Mouse (Mus musculus) stomach, embryonic 14.5 days (tissue): ENCODE measurements around the gene Rab6b. TPM values are rescaled to one million over a fixed set of nuclear protein-coding genes. Genes with fewer than 3 reads are reported as not detected.

Source experiments
- ATAC-seq: fragments of 200-750 bp; cut with Nextera tagmentation; 2 replicates; pipeline ENCODE4 v1.8.0; 2017; ENCODE audit warnings: low read depth, moderate TSS enrichment; ENCODE audit not compliant: insufficient number of reproducible peaks, insufficient read depth, low FRiP score
- H3K27ac ChIP-seq: fragments of 300-500 bp; sonication (generic); 2 replicates; pipeline ENCODE4 v1.5.1; 2014; ENCODE audit warnings: mild to moderate bottlenecking, low read length, moderate library complexity, mixed read lengths
- H3K27me3 ChIP-seq: fragments of 300-500 bp; sonication (generic); 2 replicates; pipeline ENCODE4 v1.6.1; 2014; ENCODE audit warnings: low read length, control low read depth, mixed read lengths; ENCODE audit not compliant: control insufficient read depth, insufficient read depth
- H3K36me3 ChIP-seq: fragments of 300-500 bp; sonication (generic); 2 replicates; pipeline ENCODE4 v1.6.1; 2014; ENCODE audit warnings: mild to moderate bottlenecking, control low read depth, low read length, moderate library complexity, mixed read lengths; ENCODE audit not compliant: control insufficient read depth, insufficient read depth
- H3K4me1 ChIP-seq: fragments of 300-500 bp; sonication (generic); 2 replicates; pipeline ENCODE4 v1.6.1; 2014; ENCODE audit warnings: low read length, control low read depth, mixed read lengths; ENCODE audit not compliant: control insufficient read depth, insufficient read depth
- H3K4me2 ChIP-seq: fragments of 300-500 bp; sonication (generic); replicated peaks from 2 replicates; pipeline ENCODE4 v1.6.1; 2014; ENCODE audit warnings: low read depth, low read length, control low read depth
- H3K4me3 ChIP-seq: fragments of 300-500 bp; sonication (generic); 2 replicates; pipeline ENCODE4 v1.5.1; 2014; ENCODE audit warnings: low read depth, low read length, control low read depth
- H3K9ac ChIP-seq: fragments of 300-500 bp; sonication (generic); replicated peaks from 2 replicates; pipeline ENCODE4 v1.6.1; 2014; ENCODE audit warnings: low read depth, mild to moderate bottlenecking, control low read depth, low read length, moderate library complexity, mixed read lengths
- H3K9me3 ChIP-seq: fragments of 300-500 bp; sonication (generic); 2 replicates; pipeline ENCODE4 v1.6.1; 2016; ENCODE audit warnings: low read depth, low read length, control low read depth; ENCODE audit not compliant: control insufficient read depth
- WGBS: fragments of 180-500 bp; shearing (Covaris S2); extraction: QIAGEN DNeasy Blood & Tissue Kit; methylation state at CpG from one replicate; pipeline ENCODE4 v1.1.7; 2014; 5-methylcytosine and 5-hydroxymethylcytosine counted together
- polyA plus RNA-seq: library from polyadenylated mRNA; unstranded; fragments of >200 nt; fragmentation: Nextera tagmentation; extraction: Ambion mirVana; gene quantifications from 2 replicates; pipeline ENCODE4 v1.2.1, GENCODE M21; 2014

The Rab6b gene
- polyA plus RNA-seq, 1 experiment from 2014 or later: 6.1 TPM

DNA sequence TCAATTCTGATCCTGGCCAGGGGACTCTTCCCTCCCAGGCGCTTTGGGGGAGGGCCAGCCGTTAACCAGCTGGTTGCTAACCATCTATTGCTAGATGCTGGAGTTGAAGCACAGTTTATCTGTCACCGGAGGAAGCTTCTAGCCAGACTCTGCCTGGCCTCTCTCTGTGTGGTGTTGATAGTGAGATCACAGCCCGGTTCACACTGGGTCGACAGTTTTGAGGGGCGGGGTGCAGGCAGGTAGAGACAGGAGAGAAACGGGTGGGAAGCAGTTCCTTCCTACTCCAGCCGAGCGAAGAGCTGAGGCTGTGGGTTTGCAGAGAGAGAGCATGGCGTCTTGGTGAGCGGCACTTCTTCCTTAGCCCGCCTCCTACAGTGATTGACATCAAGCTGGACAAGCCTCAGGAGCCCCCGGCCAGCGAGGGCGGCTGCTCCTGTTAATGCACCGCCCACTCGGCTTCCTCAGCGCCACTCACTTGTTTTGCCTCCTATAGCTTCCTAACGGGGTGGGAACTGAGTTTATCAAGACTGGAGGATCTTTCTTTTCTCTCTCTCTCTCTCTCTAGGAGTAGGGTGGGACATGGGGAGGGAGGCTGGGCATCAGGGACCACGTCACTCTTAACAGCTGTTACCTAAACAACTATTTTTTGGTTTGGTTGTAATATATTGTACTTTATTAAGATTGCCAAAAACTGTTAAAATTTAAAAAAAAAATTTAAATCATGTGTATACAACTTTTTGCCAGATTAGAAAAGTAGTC lies 69.4 kb downstream of the Rab6b start:
- no peak overlapping the region for H3K9ac ChIP-seq
- 1% methylated on average over 20 of the region's 20 CpGs for WGBS
- H3K9me3 ChIP-seq: no peaks in the 10 kb centered on the region
- no peaks in the 10 kb centered on the region for H3K27me3 ChIP-seq
- H3K36me3 ChIP-seq: no peaks in the 10 kb centered on the region
- peak overlapping the region; percentile 54 for H3K4me2 ChIP-seq
- peak overlapping the region; percentile 32 for H3K4me3 ChIP-seq
- peaks cover 6% of the 10 kb centered on the region; the same call in 1 of the 2 replicates for H3K4me1 ChIP-seq
- peak; percentile 89 for ATAC-seq
- peak overlapping the region; percentile 64; the same call in 1 of the 2 replicates for H3K27ac ChIP-seq

DNA sequence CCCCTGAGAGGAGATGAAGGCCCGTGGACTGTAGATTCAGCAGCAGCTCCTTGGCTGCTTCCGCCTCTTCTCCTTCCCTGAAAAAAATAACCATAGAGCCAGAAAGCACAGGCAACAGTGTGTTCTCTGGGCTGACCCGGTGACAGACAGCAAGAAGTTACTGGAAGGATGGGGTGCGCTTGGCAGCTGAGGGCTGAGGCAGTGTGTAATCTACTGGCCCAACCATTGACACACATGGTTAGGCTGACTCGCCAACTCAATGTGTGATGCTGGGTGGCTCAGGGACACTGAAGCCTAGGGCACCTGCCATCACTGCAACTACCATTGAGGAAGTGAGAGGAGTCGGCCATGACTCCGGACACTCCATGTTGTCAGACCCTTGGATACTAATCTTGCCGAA lies 70.3 kb downstream of the Rab6b start:
- H3K36me3 ChIP-seq: no peaks in the 10 kb centered on the region
- H3K9me3 ChIP-seq: no peaks in the 10 kb centered on the region
- no peak overlapping the region for H3K9ac ChIP-seq
- peaks cover 7% of the 10 kb centered on the region; the same call in 1 of the 2 replicates for H3K4me1 ChIP-seq
- no peak overlapping the region for H3K4me3 ChIP-seq
- no peaks in the 10 kb centered on the region for H3K27me3 ChIP-seq
- no peak overlapping the region for H3K27ac ChIP-seq
- H3K4me2 ChIP-seq: no peak overlapping the region
- 78% methylated on average over 8 of the region's 8 CpGs for WGBS
- ATAC-seq: no peak

DNA sequence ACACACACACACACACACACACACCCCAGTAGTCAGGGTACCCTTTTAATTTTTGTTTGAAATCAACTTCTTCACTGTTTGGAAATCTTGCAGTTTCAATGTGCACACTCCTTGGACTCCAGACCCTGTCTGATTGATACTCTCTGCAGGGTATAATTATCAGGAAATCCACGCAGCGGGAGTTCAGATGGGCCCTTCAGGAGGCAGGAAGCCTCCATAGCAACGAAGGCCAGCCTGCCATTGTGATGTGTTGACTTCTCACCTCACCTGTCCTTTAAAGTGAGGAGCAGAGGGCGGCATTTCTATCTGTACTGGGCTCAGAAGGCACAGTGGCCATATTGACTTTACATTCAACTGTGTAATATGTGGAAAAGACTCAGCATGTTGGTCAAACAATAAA lies 73.3 kb downstream of the Rab6b start:
- H3K9me3 ChIP-seq: no peaks in the 10 kb centered on the region
- 57% methylated on average over 4 of the region's 4 CpGs for WGBS
- H3K36me3 ChIP-seq: peaks cover 12% of the 10 kb centered on the region
- peaks cover 9% of the 10 kb centered on the region; the same call in 1 of the 2 replicates for H3K4me1 ChIP-seq
- no peak for ATAC-seq
- H3K9ac ChIP-seq: no peak overlapping the region
- H3K27ac ChIP-seq: no peak overlapping the region
- no peak overlapping the region for H3K4me3 ChIP-seq
- H3K4me2 ChIP-seq: no peak overlapping the region
- no peaks in the 10 kb centered on the region for H3K27me3 ChIP-seq

DNA sequence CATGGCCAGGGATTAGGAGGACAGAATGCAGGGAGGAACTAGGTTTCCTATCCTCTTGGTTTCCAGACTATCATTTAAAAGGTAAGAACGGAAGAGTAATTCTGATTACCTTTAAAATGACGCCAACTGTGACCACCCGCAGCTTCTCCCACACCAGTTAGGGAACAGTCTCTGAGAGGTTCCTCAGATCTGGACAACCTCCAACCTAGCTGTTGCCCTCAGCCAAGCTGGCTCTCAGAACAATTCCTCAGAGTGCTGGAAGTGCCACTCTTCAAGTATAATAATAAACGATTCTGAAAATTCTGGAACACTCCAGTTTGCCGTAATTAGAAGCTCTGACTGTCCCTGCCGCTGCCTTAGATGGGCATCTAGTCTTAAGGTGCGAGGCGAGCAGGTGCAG lies 74.4 kb downstream of the Rab6b start:
- H3K9ac ChIP-seq: no peak overlapping the region
- ATAC-seq: no peak
- H3K4me3 ChIP-seq: no peak overlapping the region
- 84% methylated on average over 8 of the region's 8 CpGs for WGBS
- no peak overlapping the region for H3K27ac ChIP-seq
- peaks cover 23% of the 10 kb centered on the region for H3K36me3 ChIP-seq
- 0 out of 2 replicates have a peak, but pooled peaks cover 3% of the 10 kb centered on the region for H3K4me1 ChIP-seq
- no peak overlapping the region for H3K4me2 ChIP-seq
- no peaks in the 10 kb centered on the region for H3K27me3 ChIP-seq
- H3K9me3 ChIP-seq: no peaks in the 10 kb centered on the region

DNA sequence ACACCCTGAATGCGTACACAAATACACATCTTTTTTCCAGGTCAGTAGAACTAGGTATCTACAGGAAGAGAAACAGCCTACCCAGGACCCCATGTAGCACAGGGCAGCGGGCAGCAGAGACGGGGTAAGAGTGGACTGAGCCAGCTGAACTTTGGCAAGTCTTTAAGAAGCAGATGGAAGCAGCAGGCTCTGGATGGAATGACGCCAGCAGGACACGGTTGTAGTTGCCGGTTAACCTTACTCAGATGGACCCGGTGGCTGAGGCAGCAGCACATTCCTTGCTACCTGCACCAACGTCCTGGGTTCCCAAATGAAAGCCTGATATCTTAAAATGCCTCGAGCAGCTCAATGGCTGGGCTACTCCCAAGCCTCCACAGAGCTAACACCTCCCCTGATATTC lies 75.2 kb downstream of the Rab6b start:
- ATAC-seq: no peak
- WGBS: 70% methylated on average over 9 of the region's 9 CpGs
- H3K4me1 ChIP-seq: 0 out of 2 replicates have a peak, but pooled peaks cover 3% of the 10 kb centered on the region

DNA sequence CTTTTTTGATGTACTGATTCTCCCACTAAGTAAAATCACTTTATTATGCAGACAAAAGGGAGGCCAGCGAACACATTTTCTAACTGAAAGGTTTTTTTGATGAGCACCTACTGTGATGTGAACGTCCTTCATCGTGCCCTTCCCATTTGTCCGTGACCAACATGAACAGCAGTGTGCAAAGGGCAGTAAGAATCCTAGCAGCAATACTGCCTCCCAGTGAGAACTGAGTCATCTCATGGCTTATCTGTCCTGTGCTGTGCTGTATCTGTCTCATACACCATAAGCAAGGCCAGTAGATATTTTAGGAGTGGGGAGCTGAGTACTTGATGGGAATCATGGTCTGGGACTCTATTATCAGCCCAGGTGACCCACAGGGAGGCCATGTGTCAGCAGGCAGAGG lies 76.8 kb downstream of the Rab6b start:
- H3K27ac ChIP-seq: no peak overlapping the region
- H3K9ac ChIP-seq: no peak overlapping the region
- no peaks in the 10 kb centered on the region for H3K27me3 ChIP-seq
- H3K4me2 ChIP-seq: no peak overlapping the region
- no peak for ATAC-seq
- H3K36me3 ChIP-seq: peaks cover 34% of the 10 kb centered on the region
- WGBS: 97% methylated on average over 4 of the region's 4 CpGs
- no peak overlapping the region for H3K4me3 ChIP-seq
- H3K9me3 ChIP-seq: no peaks in the 10 kb centered on the region
- 0 out of 2 replicates have a peak, but pooled peaks cover 3% of the 10 kb centered on the region for H3K4me1 ChIP-seq

More for the DNA sequence above, 75.2 kb downstream of the Rab6b start:
- Histone ChIP-seq H3K9me3 (no peaks in the 10 kb centered on the region), H3K4me3 (no peak overlapping the region), H3K9ac (no peak overlapping the region), H3K36me3 (peaks cover 26% of the 10 kb centered on the region), H3K27me3 (no peaks in the 10 kb centered on the region), H3K4me2 (no peak overlapping the region), H3K27ac (no peak overlapping the region)

DNA sequence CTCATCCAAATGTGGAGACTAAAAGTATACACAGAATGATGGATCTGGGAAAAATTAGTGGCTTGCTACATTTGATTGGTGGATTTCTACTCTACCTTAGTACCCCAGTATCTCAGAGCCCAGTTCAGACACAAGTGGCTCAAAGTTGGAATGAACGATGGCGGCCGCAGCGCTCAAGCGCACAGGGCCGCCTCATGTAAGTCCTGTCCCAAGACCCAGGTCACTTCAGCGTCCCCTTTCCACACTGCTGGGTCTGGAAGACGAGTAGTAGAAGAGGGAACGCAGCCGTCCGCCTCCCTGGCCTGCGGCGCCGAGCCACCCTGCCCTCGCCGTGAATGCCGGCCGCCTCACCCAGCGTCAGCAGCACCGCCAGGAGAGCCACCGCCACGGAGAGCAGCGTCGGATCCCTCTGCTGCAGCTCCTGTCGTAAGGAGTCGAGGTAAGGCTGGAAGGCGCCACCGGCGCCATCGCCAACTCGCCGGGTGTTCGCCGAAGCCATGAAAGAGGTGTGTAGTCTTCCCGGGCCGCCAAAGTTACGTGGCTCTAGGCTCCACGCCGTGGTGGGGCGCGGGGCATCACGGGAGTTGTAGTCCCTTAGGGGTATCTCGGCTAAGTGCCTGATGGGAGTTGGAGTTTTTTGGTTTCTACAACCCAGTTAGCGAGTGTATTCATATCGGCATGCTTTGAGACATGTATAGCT lies 90.1 kb downstream of the Rab6b start, which contains the start of gene Srprb:
Srprb (minus strand) TSS at position 577 of the 700 bp plus-strand sequence.
- H3K36me3 ChIP-seq: peaks cover 17% of the 10 kb centered on the region
- H3K4me2 ChIP-seq: peak within 1 kb of the TSS; percentile 70
- ATAC-seq: peak; percentile 98
- H3K4me1 ChIP-seq: peaks cover 5% of the 10 kb centered on the region; the same call in 1 of the 2 replicates
- H3K9ac ChIP-seq: peak within 1 kb of the TSS; percentile 83
- H3K27ac ChIP-seq: peak within 1 kb of the TSS; percentile 70
- peak within 1 kb of the TSS; percentile 80 for H3K4me3 ChIP-seq
- H3K27me3 ChIP-seq: no peaks in the 10 kb centered on the region
- under 1% methylated on average over 45 of the region's 45 CpGs for WGBS
- H3K9me3 ChIP-seq: no peaks in the 10 kb centered on the region

DNA sequence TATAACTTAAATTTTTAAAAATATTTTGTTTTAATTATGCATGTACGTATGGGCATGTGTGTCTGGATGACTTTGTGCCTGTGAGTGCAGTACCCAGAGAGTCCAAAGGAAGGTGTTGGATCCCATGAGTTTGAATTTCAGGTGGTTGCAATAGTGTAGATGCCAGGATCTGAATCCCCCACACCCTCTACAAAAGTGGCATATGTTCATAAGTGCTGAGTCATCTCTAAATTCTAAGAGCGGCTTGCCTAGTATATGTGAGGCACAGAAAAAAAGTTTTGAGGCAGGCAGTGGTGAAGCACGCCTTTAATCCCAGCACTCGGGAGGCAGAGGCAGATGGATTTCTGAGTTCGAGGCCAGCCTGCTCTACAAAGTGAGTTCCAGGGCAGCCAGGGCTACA lies 94.2 kb downstream of the Rab6b start:
- Histone ChIP-seq H3K27ac (no peak overlapping the region), H3K9ac (no peak overlapping the region), H3K27me3 (no peaks in the 10 kb centered on the region), H3K9me3 (no peaks in the 10 kb centered on the region), H3K36me3 (no peaks in the 10 kb centered on the region), H3K4me3 (no peak overlapping the region), H3K4me1 (peaks cover 5% of the 10 kb centered on the region; the same call in 1 of the 2 replicates), H3K4me2 (no peak overlapping the region)
- ATAC-seq: no peak
- WGBS: 92% methylated on average over 5 of the region's 5 CpGs
